Mouse (Mus musculus) embryonic stem cell, embryonic (primary cell): ENCODE results near the gene Tcf7.

Experiments used
- CTCF ChIA-PET, 4 experiments: fragments of 300-600 bp in 2 of 4; fragments of 350-600 bp in 2 of 4; sonication (Branson Sonifier 250); formaldehyde crosslinking; loops; one replicate each; lab custom pipeline; 2022; ENCODE audit warnings: inconsistent platforms in 2 of 4; lab: Charles Lee
- POLR2A ChIA-PET, 4 experiments: fragments of 300-600 bp in 2 of 4; fragments of 350-600 bp in 2 of 4; sonication (Branson Sonifier 250); formaldehyde crosslinking; loops; one replicate each; lab custom pipeline; 2022; ENCODE audit warnings: antibody characterized with exemption in 4 of 4, inconsistent platforms in 1 of 4; lab: Charles Lee

The Tcf7 gene

GRCm38 (mm10) chr11:52261937-52262336 is 20.9 kb downstream of the Tcf7 start:
- POLR2A ChIA-PET, result interaction anchor here (0.5 to 10.2 kb wide), 49 partner anchors 8 to 1062 kb away, joined by 3 to 133 read pairs (median 5); partner anchors contain the start of genes Tcf7 (in 2 of the 4), Vdac1 (in 2 of the 4) and 9530068E07Rik (in 1 of the 4)
- CTCF ChIA-PET, result interaction anchor here (0.6 to 6.8 kb wide), 48 partner anchors 8 to 388 kb away, joined by 3 to 72 read pairs (median 4); partner anchors contain the start of gene 9530068E07Rik (in 1 of the 4)

DNA sequence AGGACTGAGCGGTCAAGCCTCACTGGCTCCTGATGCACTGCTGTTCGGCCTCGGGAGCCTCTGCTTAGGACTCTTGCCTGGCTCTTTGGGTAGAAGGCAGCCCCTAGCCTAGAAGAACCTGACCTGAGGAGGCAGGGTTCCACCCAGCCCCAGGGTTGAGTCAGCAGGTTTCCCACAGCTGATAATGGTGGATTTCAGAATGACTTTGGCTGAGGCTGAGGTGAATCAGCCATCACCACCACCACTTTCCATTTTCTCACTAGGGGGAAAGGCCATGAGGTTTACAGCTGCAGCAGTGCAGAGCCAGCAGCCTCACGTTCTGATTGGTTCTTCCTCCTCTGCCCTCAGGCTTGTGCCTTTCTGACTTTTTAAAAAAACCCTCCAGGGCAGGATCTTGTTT is 21.9 kb downstream of the Tcf7 start:
- POLR2A ChIA-PET, result interaction anchor here (0.6 to 10.2 kb wide), 38 partner anchors 9 to 100 kb away, joined by 3 to 133 read pairs (median 6); partner anchors contain the start of genes Tcf7 (in 3 of the 4) and Vdac1 (in 1 of the 4)
- CTCF ChIA-PET, result interaction anchor here (0.5 to 6.8 kb wide), 24 partner anchors 7 to 124 kb away, joined by 3 to 72 read pairs (median 6); no protein-coding TSS in a partner anchor

- CTCF ChIA-PET, result interaction anchor here in 2 of 4 experiments (1.2 to 6.8 kb wide), 5 partner anchors 16 to 88 kb away, joined by 4 to 72 read pairs (median 6); no protein-coding TSS in a partner anchor
- POLR2A ChIA-PET, result interaction anchor here in 3 of 4 experiments (0.7 to 10.2 kb wide), 18 partner anchors 9 to 140 kb away, joined by 3 to 133 read pairs (median 4); partner anchors contain the start of genes Tcf7 (in 1 of the 3) and Vdac1 (in 1 of the 3)
Measured at GRCm38 (mm10) chr11:52258711-52259110, 24.1 kb downstream of the Tcf7 start.

GRCm38 (mm10) chr11:52257376-52257775 is 25.4 kb downstream of the Tcf7 start:
- ChIA-PET POLR2A (interaction anchor here in 3 of 4 experiments (0.9 to 10.2 kb wide), 15 partner anchors 8 to 86 kb away, joined by 3 to 82 read pairs (median 5); no protein-coding TSS in a partner anchor), CTCF (interaction anchor here in 3 of 4 experiments (0.5 to 1.9 kb wide), 7 partner anchors 22 to 89 kb away, joined by 3 to 6 read pairs (median 4); no protein-coding TSS in a partner anchor)

DNA sequence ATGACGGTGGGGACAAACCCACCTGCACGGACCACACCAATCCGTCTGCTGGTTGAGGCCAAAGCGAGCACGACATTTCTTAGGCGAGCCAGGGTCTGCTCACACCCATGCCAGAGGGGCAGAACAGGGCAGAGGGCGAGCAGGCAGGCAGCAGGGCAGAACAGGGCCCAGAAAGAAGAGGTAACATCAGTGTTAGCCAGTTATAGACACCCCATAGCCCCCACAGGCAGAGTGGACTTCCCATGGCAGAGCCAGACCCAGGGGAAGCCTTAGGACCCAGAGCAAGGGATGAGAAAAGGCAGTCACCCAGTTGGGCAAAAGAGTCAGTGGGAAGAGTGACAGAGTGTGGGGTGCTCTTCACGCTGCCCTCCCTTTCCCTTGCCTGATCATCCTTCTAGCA is 27.7 kb downstream of the Tcf7 start:
- POLR2A ChIA-PET, result interaction anchor here in 2 of 4 experiments (0.9 to 14.7 kb wide), 16 partner anchors 8 to 91 kb away, joined by 3 to 151 read pairs (median 5); partner anchors contain the start of gene Tcf7 (in 1 of the 2)
- CTCF ChIA-PET, result interaction anchor here (1.0 to 5.2 kb wide), 14 partner anchors 7 to 119 kb away, joined by 3 to 36 read pairs (median 7); no protein-coding TSS in a partner anchor

- ChIA-PET CTCF (interaction anchor here (0.6 to 5.2 kb wide), 51 partner anchors 8 to 1672 kb away, joined by 3 to 36 read pairs (median 4); partner anchors contain the start of gene Tcf7 (in 1 of the 4)), POLR2A (interaction anchor here (0.6 to 14.7 kb wide), 46 partner anchors 9 to 107 kb away, joined by 3 to 151 read pairs (median 4); partner anchors contain the start of gene Vdac1 (in 1 of the 4))
Measured at GRCm38 (mm10) chr11:52253674-52254375, 29.0 kb downstream of the Tcf7 start.

GRCm38 (mm10) chr11:52252692-52253091 is 30.1 kb downstream of the Tcf7 start:
- POLR2A ChIA-PET, result interaction anchor here (0.7 to 14.7 kb wide), 38 partner anchors 8 to 122 kb away, joined by 3 to 151 read pairs (median 4); partner anchors contain the start of gene Vdac1 (in 2 of the 4)

DNA sequence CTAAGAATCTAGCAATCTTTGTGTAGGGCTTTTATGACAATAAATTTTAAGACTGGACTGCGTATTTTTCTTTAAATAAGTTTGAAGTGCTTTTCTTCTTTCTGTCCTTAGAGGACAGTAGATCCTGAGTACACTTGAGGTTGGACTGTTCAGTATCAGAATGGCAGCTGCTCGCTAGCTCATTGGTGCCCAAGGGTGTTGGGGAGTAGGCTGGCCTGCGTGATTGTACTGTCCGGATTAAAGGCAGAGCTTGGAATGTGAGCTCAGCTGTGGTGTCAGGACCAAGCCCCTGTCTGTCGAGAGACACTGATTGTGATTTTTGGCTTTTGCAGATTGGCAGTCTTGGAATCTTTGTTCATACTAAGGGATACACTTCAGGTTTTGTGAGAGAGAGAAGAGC is 31.0 kb downstream of the Tcf7 start:
- ChIA-PET CTCF (interaction anchor here in 3 of 4 experiments (0.7 to 5.2 kb wide), 6 partner anchors 11 to 95 kb away, joined by 3 to 36 read pairs (median 13); no protein-coding TSS in a partner anchor), POLR2A (interaction anchor here in 3 of 4 experiments (1.0 to 14.7 kb wide), 18 partner anchors 9 to 108 kb away, joined by 3 to 151 read pairs (median 8); partner anchors contain the start of gene Vdac1 (in 1 of the 3))

More at GRCm38 (mm10) chr11:52252692-52253091, 30.1 kb downstream of the Tcf7 start:
- CTCF ChIA-PET, result interaction anchor here (0.6 to 5.2 kb wide), 17 partner anchors 9 to 1664 kb away, joined by 3 to 36 read pairs (median 4); partner anchors contain the start of gene Tcf7 (in 1 of the 4)

DNA sequence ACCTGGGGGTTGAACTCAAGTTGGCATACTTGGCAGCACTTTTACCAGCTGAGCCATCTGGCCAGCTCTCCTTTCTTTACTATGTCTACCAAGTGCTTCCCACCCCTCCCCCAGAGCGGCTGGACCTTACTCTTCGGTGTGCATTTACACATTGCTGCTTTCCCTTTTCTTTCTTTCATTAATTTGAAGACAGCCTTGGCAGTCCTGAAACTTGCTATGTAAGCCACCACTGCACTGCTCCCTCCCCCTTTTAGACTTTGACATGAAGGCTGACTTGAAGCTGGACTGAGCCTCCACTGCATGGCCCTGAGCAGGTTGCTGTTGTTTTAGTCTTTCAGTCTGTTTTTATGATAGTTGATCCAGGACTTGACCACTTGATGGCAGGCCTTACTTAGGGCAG is 33.4 kb downstream of the Tcf7 start:
- ChIA-PET POLR2A (interaction anchor here in 3 of 4 experiments (0.6 to 14.7 kb wide), 24 partner anchors 9 to 164 kb away, joined by 3 to 151 read pairs (median 4); partner anchors contain the start of gene Tcf7 (in 1 of the 3)), CTCF (interaction anchor here in 2 of 4 experiments (0.7 to 1.9 kb wide), 6 partner anchors 13 to 97 kb away, joined by 3 to 6 read pairs (median 4); no protein-coding TSS in a partner anchor)

DNA sequence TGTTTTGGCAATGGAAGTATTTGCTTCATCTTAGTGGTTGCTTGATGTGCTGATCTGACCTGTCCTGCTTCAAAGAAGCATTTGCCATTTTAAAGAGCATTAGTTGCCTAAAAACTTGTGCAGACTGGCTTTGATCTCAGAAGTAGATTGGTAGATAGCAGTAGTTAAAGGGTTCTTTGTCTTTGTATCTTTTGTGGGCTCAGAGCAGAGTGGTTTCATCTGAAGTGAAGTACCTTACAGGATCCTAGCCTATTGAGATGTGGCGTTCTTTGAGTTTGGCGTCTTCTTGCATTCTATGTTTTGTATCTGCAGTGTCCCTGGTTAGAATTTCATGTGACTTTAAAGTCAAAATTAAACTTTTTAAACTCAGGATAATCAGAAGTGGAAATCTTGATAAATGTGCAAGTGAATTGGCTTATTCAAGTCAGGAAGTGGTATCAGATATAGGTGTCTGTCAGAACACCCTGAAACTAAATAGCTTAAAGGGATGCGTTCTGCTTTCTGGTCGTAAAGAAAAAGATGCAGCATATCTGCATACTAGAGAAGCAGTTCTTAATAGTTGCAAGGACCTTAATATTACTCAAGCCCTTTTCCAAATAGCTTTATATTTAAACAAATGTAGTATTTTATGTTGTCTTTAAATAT is 41.8 kb downstream of the Tcf7 start:
- ChIA-PET POLR2A (interaction anchor here in 2 of 4 experiments (0.9 to 14.7 kb wide), 7 partner anchors 5 to 105 kb away, joined by 3 to 151 read pairs (median 5); no protein-coding TSS in a partner anchor), CTCF (no interaction called here)

DNA sequence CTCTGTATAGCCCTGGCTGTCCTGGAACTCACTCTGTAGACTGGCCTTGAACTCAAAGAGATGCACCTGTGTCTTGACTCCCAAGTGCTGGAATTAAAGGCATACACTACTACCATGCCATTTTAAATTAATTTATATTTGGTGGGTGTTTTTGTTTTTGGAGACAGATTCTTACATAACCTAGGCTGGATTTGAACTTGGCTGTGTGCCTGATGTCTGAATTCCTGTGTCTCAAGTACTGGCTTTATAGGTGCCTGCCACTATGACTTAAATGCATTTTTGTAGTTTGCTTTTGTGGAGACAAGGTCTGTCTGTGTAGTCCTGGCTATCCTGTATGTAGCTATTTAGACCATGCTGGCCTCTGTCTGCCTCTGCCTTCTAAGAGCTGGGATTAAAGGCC is 48.3 kb downstream of the Tcf7 start:
- ChIA-PET POLR2A (interaction anchor here (0.5 to 8.1 kb wide), 60 partner anchors 8 to 783 kb away, joined by 3 to 151 read pairs (median 4); partner anchors contain the start of genes 9530068E07Rik (in 1 of the 4), Tcf7 (in 1 of the 4) and Vdac1 (in 1 of the 4)), CTCF (interaction anchor here in 1 of 4 experiments (0.7 to 1.1 kb wide), 3 partner anchors 14 to 112 kb away, joined by 4 read pairs; no protein-coding TSS in a partner anchor)

GRCm38 (mm10) chr11:52233906-52234305 is 48.9 kb downstream of the Tcf7 start:
- ChIA-PET CTCF (interaction anchor here in 1 of 4 experiments (1.0 to 1.1 kb wide), 2 partner anchors 14 to 28 kb away, joined by 4 read pairs; no protein-coding TSS in a partner anchor), POLR2A (interaction anchor here in 3 of 4 experiments (0.6 to 8.1 kb wide), 38 partner anchors 8 to 416 kb away, joined by 3 to 151 read pairs (median 4); partner anchors contain the start of genes 9530068E07Rik (in 1 of the 3), Tcf7 (in 1 of the 3) and Vdac1 (in 1 of the 3))

GRCm38 (mm10) chr11:52233043-52233653 is 49.7 kb downstream of the Tcf7 start:
- POLR2A ChIA-PET, result interaction anchor here (0.6 to 8.1 kb wide), 33 partner anchors 10 to 411 kb away, joined by 3 to 151 read pairs (median 4); partner anchors contain the start of genes Tcf7 (in 1 of the 4) and Vdac1 (in 1 of the 4)
- CTCF ChIA-PET, result interaction anchor here in 1 of 4 experiments (1.0 kb wide), 1 partner anchor 110 kb away, joined by 3 read pairs; no protein-coding TSS in a partner anchor

DNA sequence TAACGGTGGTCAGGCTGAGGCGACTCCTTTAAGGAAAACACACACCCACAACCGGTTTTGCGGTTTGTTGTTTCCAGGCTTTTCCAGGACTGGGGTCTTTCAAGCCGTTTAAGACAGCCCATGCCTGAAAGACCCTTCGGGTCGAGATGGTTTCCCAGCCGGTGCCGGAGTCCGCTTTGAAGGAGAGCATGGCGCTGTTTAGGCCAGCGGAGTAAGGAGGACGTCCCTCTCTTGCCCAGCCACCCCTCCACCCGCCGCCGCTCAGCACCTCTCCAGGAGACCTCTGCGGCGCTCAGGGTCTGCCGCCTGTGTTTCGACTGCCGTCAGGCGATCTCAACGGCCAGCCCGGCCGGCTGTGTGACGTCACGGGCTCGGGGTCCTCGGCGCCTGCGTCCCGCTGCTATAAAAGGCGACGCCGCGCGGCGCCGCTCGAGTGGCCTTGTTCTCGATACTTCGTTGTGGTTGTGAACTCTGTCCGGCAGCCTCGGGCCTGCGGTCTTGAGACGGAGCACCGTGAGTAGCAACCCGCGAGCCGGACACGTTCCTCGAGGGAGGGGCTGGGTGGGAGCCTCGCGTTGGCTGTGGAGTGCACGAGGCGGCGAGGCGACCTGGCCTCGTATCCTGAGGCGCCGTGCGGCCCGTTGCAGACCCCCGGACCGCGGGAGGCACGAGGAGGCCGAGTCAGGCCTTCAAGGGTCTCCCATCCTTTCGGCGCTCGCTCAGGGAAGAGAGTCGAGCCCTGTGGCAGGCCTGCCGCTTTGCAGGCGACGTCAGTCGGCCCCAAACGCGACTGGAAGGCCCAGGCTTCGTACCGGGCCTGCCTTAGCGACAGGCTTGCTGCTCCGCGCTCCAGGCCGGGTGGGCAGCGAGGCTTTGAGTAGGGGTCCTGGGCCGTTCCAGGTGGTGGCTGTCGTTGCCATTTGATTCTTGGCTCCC is 50.9 kb downstream of the Tcf7 start, which contains the start of gene Skp1a:
Skp1a (plus strand) TSS at position 390 of the 936 bp plus-strand sequence.
- CTCF ChIA-PET, result interaction anchor here in 2 of 4 experiments (1.0 to 1.5 kb wide), 2 partner anchors 9 to 111 kb away, joined by 3 read pairs; no protein-coding TSS in a partner anchor

DNA sequence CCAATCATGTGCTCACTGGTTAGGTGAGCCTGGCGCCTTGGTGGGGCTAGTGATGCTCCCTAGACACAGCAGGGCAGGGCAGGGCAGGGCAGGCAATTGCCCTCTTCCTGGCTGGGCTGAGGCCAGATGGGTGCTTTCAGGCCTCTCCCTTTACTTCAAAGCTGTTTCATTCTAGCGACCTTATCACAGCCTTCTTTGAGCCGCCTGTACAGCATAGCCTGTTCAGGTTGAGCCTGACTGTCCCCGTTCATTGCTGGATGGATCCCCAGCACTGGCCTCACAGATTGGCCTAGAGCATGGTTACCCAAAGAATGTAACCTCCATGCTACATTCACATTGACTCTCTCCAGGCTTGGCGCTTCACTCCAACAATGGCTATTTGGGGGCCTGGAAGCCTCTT is 52.1 kb downstream of the Tcf7 start:
- POLR2A ChIA-PET, result interaction anchor here in 3 of 4 experiments (0.7 to 8.9 kb wide), 30 partner anchors 6 to 224 kb away, joined by 3 to 99 read pairs (median 4); partner anchors contain the start of genes Vdac1 (in 2 of the 3) and Ppp2ca (in 1 of the 3)

More for the DNA sequence above, 50.9 kb downstream of the Tcf7 start, which contains the start of gene Skp1a:
- POLR2A ChIA-PET, result interaction anchor here in 3 of 4 experiments (0.6 to 8.1 kb wide), 36 partner anchors 9 to 409 kb away, joined by 3 to 151 read pairs (median 6); partner anchors contain the start of genes Vdac1 (in 2 of the 3) and Ppp2ca (in 1 of the 3)

More for the DNA sequence above, 52.1 kb downstream of the Tcf7 start:
- CTCF ChIA-PET, result interaction anchor here in 3 of 4 experiments (0.6 to 1.5 kb wide), 7 partner anchors 8 to 615 kb away, joined by 3 to 7 read pairs (median 4); partner anchors contain the start of gene 9530068E07Rik (in 1 of the 3)
